Mouse (Mus musculus) thymus, adult 2 months (tissue): ENCODE results near the gene Cpxm1.

ENCODE experiments used
- CTCF ChIP-seq: fragments of 200-500 bp; IDR thresholded peaks from 2 replicates; pipeline ENCODE4 v1.5.1; 2012; ENCODE audit warnings: mild to moderate bottlenecking, control low read depth, low read length, moderate library complexity, borderline replicate concordance; ENCODE audit not compliant: control insufficient read depth, poor library complexity, insufficient read depth; ENCODE audit errors: extremely low read depth
- POLR2A ChIP-seq: fragments of 200-500 bp; IDR thresholded peaks from 2 replicates; pipeline ENCODE4 v1.6.1; 2012; ENCODE audit warnings: mild to moderate bottlenecking, low read length, control low read depth, moderate library complexity; ENCODE audit not compliant: control insufficient read depth, poor library complexity, insufficient read depth; ENCODE audit errors: extremely low read depth

- TF ChIP-seq CTCF (no peak), POLR2A (no peak)
Observed at GRCm38 (mm10) chr2:130358852-130359251, 38.5 kb downstream of the Cpxm1 start.
